Mouse (Mus musculus): ENCODE results near the gene Ssxb8.
"Not testable (repeated sequence)": the region's sequence is repeated elsewhere in the genome, so short reads cannot be mapped to it uniquely, and the experiment has no call there.

Gene Ssxb8

DNA sequence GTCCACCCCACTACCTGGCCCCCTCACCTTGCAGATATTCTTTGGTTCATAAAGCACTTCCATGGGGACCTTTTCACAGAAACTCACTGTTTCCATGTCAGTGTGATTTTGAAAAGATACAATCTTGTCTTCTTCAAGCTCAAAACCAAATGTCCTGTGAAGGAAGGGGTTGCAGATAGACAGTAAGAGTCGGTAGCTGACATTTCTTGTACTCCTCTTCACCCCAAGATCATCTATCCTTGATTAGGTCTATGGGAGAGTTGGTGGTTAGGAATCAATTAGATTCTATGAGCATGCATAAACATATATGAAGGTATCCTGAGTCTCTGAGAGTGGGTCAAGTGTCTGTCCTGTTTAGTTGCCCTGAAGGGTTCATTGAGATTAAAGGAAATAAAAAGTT lies at the start of gene Ssxb8:
TSS of gene Ssxb8 (minus strand) at position 101 of the 400 bp plus-strand sequence.
- not testable (repeated sequence) for DNase-seq (ENCODE audit: low spot score)

- peak; percentile 3 for DNase-seq (ENCODE audit: low spot score)
Observed at GRCm38 (mm10) chrX:8732907-8733306, 42.3 kb upstream of the Ssxb8 start.

DNA sequence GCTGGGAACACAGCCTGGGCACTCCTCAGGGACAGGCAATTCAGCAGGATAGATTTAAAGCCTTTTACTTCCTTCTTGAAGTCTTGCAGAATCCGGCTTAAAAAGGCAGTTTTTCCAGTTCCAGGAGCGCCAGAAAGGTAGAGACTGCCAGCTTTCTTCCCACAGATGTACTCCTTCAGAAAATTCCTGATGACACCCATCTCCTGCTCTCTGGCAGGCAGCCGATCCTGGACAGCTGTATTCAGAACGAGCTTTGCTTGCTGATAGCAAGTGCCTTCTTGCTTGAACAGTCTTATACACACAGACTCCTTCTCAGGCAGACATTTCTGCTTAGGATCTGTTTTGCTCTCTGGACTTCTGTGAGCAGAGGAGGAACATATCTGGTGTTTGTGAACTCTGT lies 27.6 kb downstream of the Ssxb8 start:
- DNase-seq (ENCODE audit: low spot score): no peak
